Mouse (Mus musculus) heart, embryonic 10.5 days (tissue): Measurements from ENCODE around the gene Olfr702. TPM values are rescaled to one million over a fixed set of nuclear protein-coding genes. Genes with fewer than 3 reads are reported as not detected.

ENCODE experiments used
- DNase-seq: peaks from one replicate; pipeline ENCODE4 v3.0.0-alpha.2; 2017; ENCODE audit warnings: low spot score
- H3K27ac ChIP-seq: fragments of 300-500 bp; sonication (generic); 2 replicates; pipeline ENCODE4 v1.5.1; 2016; ENCODE audit warnings: mild to moderate bottlenecking
- H3K27me3 ChIP-seq: fragments of 300-500 bp; sonication (generic); 2 replicates; pipeline ENCODE4 v1.6.1; 2016; ENCODE audit warnings: mild to moderate bottlenecking; ENCODE audit not compliant: poor library complexity, insufficient read depth, severe bottlenecking
- H3K36me3 ChIP-seq: fragments of 300-500 bp; sonication (generic); 2 replicates; pipeline ENCODE4 v1.6.1; 2016; ENCODE audit warnings: mild to moderate bottlenecking, moderate library complexity
- H3K4me1 ChIP-seq: fragments of 300-500 bp; sonication (generic); 2 replicates; pipeline ENCODE4 v1.6.1; 2016; ENCODE audit warnings: mild to moderate bottlenecking
- H3K4me3 ChIP-seq: fragments of 300-500 bp; sonication (generic); 2 replicates; pipeline ENCODE4 v1.5.1; 2016; ENCODE audit warnings: mild to moderate bottlenecking, moderate library complexity
- H3K9me3 ChIP-seq: fragments of 300-500 bp; sonication (generic); 2 replicates; pipeline ENCODE4 v1.6.1; 2016; ENCODE audit warnings: mild to moderate bottlenecking, moderate library complexity
- WGBS: fragments of 180-500 bp; shearing (Covaris S2); methylation state at CpG from one replicate; pipeline ENCODE4 v1.1.7; 2016; 5-methylcytosine and 5-hydroxymethylcytosine counted together
- polyA plus RNA-seq: library from polyadenylated mRNA; unstranded; fragments of >200 nt; fragmentation: Nextera tagmentation; extraction: Ambion mirVana; gene quantifications from 2 replicates; pipeline ENCODE4 v1.2.1, GENCODE M21; 2016

Olfr702 gene
- not detected in 2 replicates for polyA plus RNA-seq

GRCm38 (mm10) chr7:106833793-106834192, at the start of gene Olfr702:
Olfr702 (minus strand) TSS chr7:106833893.
- no peaks in the 10 kb centered on the region for H3K9me3 ChIP-seq
- no peaks in the 10 kb centered on the region for H3K36me3 ChIP-seq

GRCm38 (mm10) chr7:106876791-106877190, 43.1 kb upstream of the Olfr702 start, which contains the start of gene Olfr705:
Olfr705 (minus strand) TSS chr7:106876891.
- H3K27me3 ChIP-seq = no peaks in the 10 kb centered on the region
- H3K27ac ChIP-seq = no peak within 1 kb of the TSS
- no peak for DNase-seq
- H3K36me3 ChIP-seq = no peaks in the 10 kb centered on the region
- WGBS = 75% methylated on average over 3 of the region's 3 CpGs
- no peaks in the 10 kb centered on the region for H3K4me1 ChIP-seq
- no peaks in the 10 kb centered on the region for H3K9me3 ChIP-seq
- H3K4me3 ChIP-seq = no peak within 1 kb of the TSS

More at GRCm38 (mm10) chr7:106833793-106834192, at the start of gene Olfr702:
- no peak for DNase-seq
- Histone ChIP-seq H3K4me1 (no peaks in the 10 kb centered on the region), H3K4me3 (no peak within 1 kb of the TSS), H3K27ac (no peak within 1 kb of the TSS), H3K27me3 (no peaks in the 10 kb centered on the region)

GRCm38 (mm10) chr7:106862885-106863284, 29.2 kb upstream of the Olfr702 start, which contains the start of gene Olfr704:
Olfr704 (plus strand) TSS chr7:106863185.
- no peaks in the 10 kb centered on the region for H3K27me3 ChIP-seq
- no peak for DNase-seq
- no peak within 1 kb of the TSS for H3K27ac ChIP-seq
- no peaks in the 10 kb centered on the region for H3K9me3 ChIP-seq
- no peak within 1 kb of the TSS for H3K4me3 ChIP-seq
- H3K4me1 ChIP-seq = no peaks in the 10 kb centered on the region
- H3K36me3 ChIP-seq = no peaks in the 10 kb centered on the region

- Histone ChIP-seq H3K4me1 (no peaks in the 10 kb centered on the region), H3K27me3 (no peaks in the 10 kb centered on the region), H3K36me3 (no peaks in the 10 kb centered on the region), H3K9me3 (no peaks in the 10 kb centered on the region), H3K27ac (no peak within 1 kb of the TSS), H3K4me3 (no peak within 1 kb of the TSS)
- DNase-seq = no peak
- WGBS = 72% methylated on average over 2 of the region's 2 CpGs
Observed at GRCm38 (mm10) chr7:106843060-106843459, 9.4 kb upstream of the Olfr702 start, which contains the start of gene Olfr703. Olfr703 (plus strand) TSS chr7:106843360.

GRCm38 (mm10) chr7:106818414-106818813, 15.3 kb downstream of the Olfr702 start:
- DNase-seq = no peak
- no peaks in the 10 kb centered on the region for H3K27me3 ChIP-seq
- H3K4me3 ChIP-seq = no peak overlapping the region
- no peaks in the 10 kb centered on the region for H3K4me1 ChIP-seq
- no peaks in the 10 kb centered on the region for H3K36me3 ChIP-seq
- H3K9me3 ChIP-seq = no peaks in the 10 kb centered on the region
- no peak overlapping the region for H3K27ac ChIP-seq

- H3K36me3 ChIP-seq = no peaks in the 10 kb centered on the region
- H3K27ac ChIP-seq = no peak overlapping the region
- H3K4me1 ChIP-seq = no peaks in the 10 kb centered on the region
- no peak overlapping the region for H3K4me3 ChIP-seq
- H3K9me3 ChIP-seq = no peaks in the 10 kb centered on the region
- H3K27me3 ChIP-seq = no peaks in the 10 kb centered on the region
- WGBS = 56% methylated on average over 2 of the region's 2 CpGs
- no peak for DNase-seq
Observed at GRCm38 (mm10) chr7:106815775-106816174, 17.9 kb downstream of the Olfr702 start.

- no peaks in the 10 kb centered on the region for H3K4me1 ChIP-seq
- WGBS = 73% methylated on average over 2 of the region's 2 CpGs
Observed at GRCm38 (mm10) chr7:106813829-106814228, 19.9 kb downstream of the Olfr702 start, which contains the start of gene Olfr701. Olfr701 (plus strand) TSS chr7:106814129.

GRCm38 (mm10) chr7:106808734-106809133, 25.0 kb downstream of the Olfr702 start, which contains the start of gene Olfr700:
Olfr700 (minus strand) TSS chr7:106808834.
- H3K27ac ChIP-seq = no peak within 1 kb of the TSS
- WGBS = 78% methylated on average over 1 of the region's 1 CpGs
- H3K9me3 ChIP-seq = no peaks in the 10 kb centered on the region
- no peak for DNase-seq
- H3K36me3 ChIP-seq = no peaks in the 10 kb centered on the region
- no peak within 1 kb of the TSS for H3K4me3 ChIP-seq
- no peaks in the 10 kb centered on the region for H3K4me1 ChIP-seq
- no peaks in the 10 kb centered on the region for H3K27me3 ChIP-seq

More at GRCm38 (mm10) chr7:106813829-106814228, 19.9 kb downstream of the Olfr702 start, which contains the start of gene Olfr701:
- DNase-seq = no peak
- no peak within 1 kb of the TSS for H3K27ac ChIP-seq
- no peaks in the 10 kb centered on the region for H3K36me3 ChIP-seq
- H3K9me3 ChIP-seq = no peaks in the 10 kb centered on the region
- no peak within 1 kb of the TSS for H3K4me3 ChIP-seq
- H3K27me3 ChIP-seq = no peaks in the 10 kb centered on the region

GRCm38 (mm10) chr7:106793098-106793497, 40.6 kb downstream of the Olfr702 start, which contains the start of gene Olfr699:
Olfr699 (minus strand) TSS chr7:106793198.
- 69% methylated on average over 1 of the region's 1 CpGs for WGBS
- no peaks in the 10 kb centered on the region for H3K27me3 ChIP-seq

GRCm38 (mm10) chr7:106788330-106788729, 45.4 kb downstream of the Olfr702 start:
- Histone ChIP-seq H3K9me3 (no peaks in the 10 kb centered on the region), H3K4me1 (no peaks in the 10 kb centered on the region), H3K36me3 (no peaks in the 10 kb centered on the region), H3K4me3 (no peak overlapping the region), H3K27me3 (no peaks in the 10 kb centered on the region), H3K27ac (no peak overlapping the region)
- DNase-seq = no peak

More at GRCm38 (mm10) chr7:106793098-106793497, 40.6 kb downstream of the Olfr702 start, which contains the start of gene Olfr699:
- Histone ChIP-seq H3K36me3 (no peaks in the 10 kb centered on the region), H3K4me1 (no peaks in the 10 kb centered on the region), H3K9me3 (no peaks in the 10 kb centered on the region), H3K4me3 (no peak within 1 kb of the TSS), H3K27ac (no peak within 1 kb of the TSS)
- DNase-seq = no peak

Other genes starting within 250 kb of the Olfr702 start
- gene Olfr693, start 153.3 kb downstream of the Olfr702 start, polyA plus RNA-seq = not detected in 2 replicates
- not detected in 2 replicates for gene Olfr694, start 142.1 kb downstream of the Olfr702 start, polyA plus RNA-seq
- not detected in 2 replicates for gene Olfr695, start 117.5 kb downstream of the Olfr702 start, polyA plus RNA-seq
- not detected in 2 replicates for gene Olfr697, start 91.5 kb downstream of the Olfr702 start, polyA plus RNA-seq
- not detected in 2 replicates for gene Olfr698, start 78.5 kb downstream of the Olfr702 start, polyA plus RNA-seq
- gene Olfr699, start 40.7 kb downstream of the Olfr702 start, polyA plus RNA-seq = not detected in 2 replicates
- gene Olfr700, start 25.1 kb downstream of the Olfr702 start, polyA plus RNA-seq = not detected in 2 replicates
- gene Olfr701, start 19.8 kb downstream of the Olfr702 start, polyA plus RNA-seq = not detected in 2 replicates
- not detected in 2 replicates for gene Olfr703, start 9.5 kb upstream of the Olfr702 start, polyA plus RNA-seq
- gene Olfr704, start 29.3 kb upstream of the Olfr702 start, polyA plus RNA-seq = not detected in 2 replicates
- gene Olfr705, start 43.0 kb upstream of the Olfr702 start, polyA plus RNA-seq = not detected in 2 replicates
- gene Olfr706, start 54.3 kb upstream of the Olfr702 start, polyA plus RNA-seq = not detected in 2 replicates
- gene Olfr707, start 67.3 kb upstream of the Olfr702 start, polyA plus RNA-seq = not detected in 2 replicates
- not detected in 2 replicates for gene Olfr1532-ps1, start 74.1 kb upstream of the Olfr702 start, polyA plus RNA-seq
- not detected in 2 replicates for gene Olfr709-ps1, start 98.3 kb upstream of the Olfr702 start, polyA plus RNA-seq
- gene Olfr710, start 114.4 kb upstream of the Olfr702 start, polyA plus RNA-seq = not detected in 2 replicates
- gene Olfr6, start 130.0 kb upstream of the Olfr702 start, polyA plus RNA-seq = not detected in 2 replicates
- gene Olfr711, start 141.6 kb upstream of the Olfr702 start, polyA plus RNA-seq = not detected in 2 replicates
- not detected in 2 replicates for gene Olfr2, start 172.2 kb upstream of the Olfr702 start, polyA plus RNA-seq
- gene Olfr713, start 197.3 kb upstream of the Olfr702 start, polyA plus RNA-seq = not detected in 2 replicates
- not detected in 2 replicates for gene Olfr714, start 237.1 kb upstream of the Olfr702 start, polyA plus RNA-seq